Comparison of ENCODE assay signal across 23 mouse cellular contexts in genomic region chr17:75475985-75476384, GRCm38 (mm10).
"Had no signal": no experiment of that assay in that cellular context is flagged by ENCODE, and none has a peak within 500 bp of the region (broad histone marks: within the 10 kb centered on the region; RNA-seq: fewer than 3 reads in every experiment).

No protein-coding gene starts in this region.

- H3K27me3 ChIP-seq: intestine, embryonic 15.5 days; limb, embryonic 12.5 days; limb, embryonic 15.5 days; liver, embryonic 15.5 days; midbrain, embryonic 13.5 days; neural tube, embryonic 13.5 days had no signal

- H3K4me1 ChIP-seq: intestine, embryonic 15.5 days; limb, embryonic 12.5 days; midbrain, embryonic 10.5 days; midbrain, embryonic 13.5 days had no signal

- H3K4me3 ChIP-seq: intestine, embryonic 15.5 days; limb, embryonic 12.5 days; limb, embryonic 15.5 days; liver, embryonic 15.5 days; midbrain, embryonic 10.5 days; midbrain, embryonic 13.5 days; myocyte; neural tube, embryonic 13.5 days had no signal

- H3K27ac ChIP-seq: intestine, embryonic 15.5 days; limb, embryonic 12.5 days; limb, embryonic 15.5 days; liver, embryonic 15.5 days; midbrain, embryonic 10.5 days; midbrain, embryonic 13.5 days; neural tube, embryonic 13.5 days; stomach, postnatal 0 days had no signal

- DNase-seq: kidney, adult 18-20 months; kidney, adult 9 months; kidney, postnatal 14 days; kidney, postnatal 4 days; left cerebral cortex, postnatal 4 days; lung, adult 2 months; lung, postnatal 14 days; lung, postnatal 4 days; retina, postnatal 1 day; right cerebral cortex, postnatal 25 days; thymus, adult 2 months; thymus, postnatal 14 days; thymus, postnatal 4 days had no signal

- H3K4me2 ChIP-seq: limb, embryonic 12.5 days; limb, embryonic 15.5 days; liver, embryonic 15.5 days; midbrain, embryonic 13.5 days; neural tube, embryonic 13.5 days had no signal

- ATAC-seq: intestine, embryonic 15.5 days; midbrain, embryonic 13.5 days; midbrain, embryonic 16.5 days had no signal

- H3K9ac ChIP-seq: intestine, embryonic 15.5 days; limb, embryonic 12.5 days; limb, embryonic 15.5 days; liver, embryonic 15.5 days; midbrain, embryonic 13.5 days; neural tube, embryonic 13.5 days had no signal

- H3K9me3 ChIP-seq: intestine, embryonic 15.5 days; limb, embryonic 12.5 days; limb, embryonic 15.5 days; liver, embryonic 15.5 days; midbrain, embryonic 10.5 days; midbrain, embryonic 13.5 days; neural tube, embryonic 13.5 days had no signal

- H3K36me3 ChIP-seq: intestine, embryonic 15.5 days; limb, embryonic 12.5 days; limb, embryonic 15.5 days; liver, embryonic 15.5 days; midbrain, embryonic 10.5 days; midbrain, embryonic 13.5 days; neural tube, embryonic 13.5 days had no signal
